20 mouse cellular contexts compared by ENCODE assay signal in genomic region chr11:90694206-90694605, GRCm38 (mm10).
"Had no signal": no experiment of that assay in that cellular context is flagged by ENCODE, and none has a peak within 500 bp of the region (broad histone marks: within the 10 kb centered on the region; RNA-seq: fewer than 3 reads in every experiment).

No protein-coding gene starts in this region.

- H3K4me3 ChIP-seq: liver, embryonic 15.5 days; lung, embryonic 15.5 days; megakaryocyte, embryonic 14.5 days; midbrain, embryonic 12.5 days; midbrain, embryonic 15.5 days; neural tube, embryonic 12.5 days had no signal

- H3K4me2 ChIP-seq: liver, embryonic 15.5 days; lung, embryonic 15.5 days; midbrain, embryonic 12.5 days; midbrain, embryonic 15.5 days; neural tube, embryonic 12.5 days had no signal

- H3K9ac ChIP-seq: liver, embryonic 15.5 days; liver, postnatal 0 days; lung, embryonic 15.5 days; midbrain, embryonic 12.5 days; midbrain, embryonic 15.5 days; neural tube, embryonic 12.5 days had no signal

- H3K9me3 ChIP-seq: liver, embryonic 15.5 days; lung, embryonic 15.5 days; megakaryocyte, embryonic 14.5 days; midbrain, embryonic 12.5 days; midbrain, embryonic 15.5 days; neural tube, embryonic 12.5 days had no signal

- H3K4me1 ChIP-seq: midbrain, embryonic 15.5 days had no signal

- H3K36me3 ChIP-seq: liver, embryonic 15.5 days; lung, embryonic 15.5 days; midbrain, embryonic 12.5 days; midbrain, embryonic 15.5 days; neural tube, embryonic 12.5 days had no signal

- H3K27me3 ChIP-seq: lung, embryonic 15.5 days; midbrain, embryonic 12.5 days; midbrain, embryonic 15.5 days; neural tube, embryonic 12.5 days had no signal

- ATAC-seq: liver, postnatal 0 days; lung, postnatal 0 days; midbrain, embryonic 15.5 days had no signal

- H3K27ac ChIP-seq: liver, embryonic 15.5 days; lung, embryonic 15.5 days; macrophage; midbrain, embryonic 12.5 days; midbrain, embryonic 15.5 days; neural tube, embryonic 12.5 days had no signal

- DNase-seq: liver, postnatal 0 days; lung, adult 2 months; lung, postnatal 14 days; lung, postnatal 36 days; retina, postnatal 1 day; right cerebral cortex, adult 18-20 months; right cerebral cortex, postnatal 25 days; right cerebral cortex, postnatal 4 days; spleen, adult 18-20 months; thymus, adult 18-20 months; thymus, postnatal 14 days; thymus, postnatal 36 days had no signal
